Mouse (Mus musculus): ENCODE measurements around the gene Tmco4. TPM values are rescaled to one million over a fixed set of nuclear protein-coding genes. Genes with fewer than 3 reads are reported as not detected.

Gene Tmco4
- polyA plus RNA-seq, 1 experiment from 2014 or later = 3.0 TPM

GRCm38 (mm10) chr4:139079439-139079838 lies 106.8 kb downstream of the Tmco4 start:
- H3K9ac ChIP-seq (ENCODE audit: low read depth, low read length) = no peak overlapping the region
- no peak overlapping the region for H3K4me2 ChIP-seq
- H3K9me3 ChIP-seq (replicated peaks; ENCODE audit: control insufficient read depth, low read length) = no peaks in the 10 kb centered on the region
- no peak overlapping the region for H3K4me3 ChIP-seq (ENCODE audit: low read depth, low read length)
- no peak for ATAC-seq (replicated peaks; ENCODE audit: insufficient number of reproducible peaks, low FRiP score, low TSS enrichment)
- 77% methylated on average over 11 of the region's 11 CpGs for WGBS (ENCODE audit: insufficient replicate concordance)
- H3K36me3 ChIP-seq (ENCODE audit: control insufficient read depth, insufficient read depth, low read length) = no peaks in the 10 kb centered on the region
- peaks cover 12% of the 10 kb centered on the region; the same call in 1 of the 2 replicates for H3K4me1 ChIP-seq (ENCODE audit: control insufficient read depth, insufficient read depth, low read length)
- H3K27me3 ChIP-seq (ENCODE audit: control insufficient read depth, insufficient read depth, low read length) = peaks cover 45% of the 10 kb centered on the region
- no peak overlapping the region for H3K27ac ChIP-seq (ENCODE audit: low read depth, low read length)

GRCm38 (mm10) chr4:139080259-139080658 lies 107.6 kb downstream of the Tmco4 start:
- H3K9ac ChIP-seq (ENCODE audit: low read depth, low read length) = no peak overlapping the region
- H3K36me3 ChIP-seq (ENCODE audit: control insufficient read depth, insufficient read depth, low read length) = no peaks in the 10 kb centered on the region
- WGBS (ENCODE audit: insufficient replicate concordance) = 78% methylated on average over 7 of the region's 7 CpGs
- no peak overlapping the region for H3K27ac ChIP-seq (ENCODE audit: low read depth, low read length)
- no peaks in the 10 kb centered on the region for H3K9me3 ChIP-seq (replicated peaks; ENCODE audit: control insufficient read depth, low read length)
- peaks cover 4% of the 10 kb centered on the region; the same call in 1 of the 2 replicates for H3K4me1 ChIP-seq (ENCODE audit: control insufficient read depth, insufficient read depth, low read length)
- no peak for ATAC-seq (replicated peaks; ENCODE audit: insufficient number of reproducible peaks, low FRiP score, low TSS enrichment)
- no peak overlapping the region for H3K4me2 ChIP-seq
- no peak overlapping the region for H3K4me3 ChIP-seq (ENCODE audit: low read depth, low read length)
- H3K27me3 ChIP-seq (ENCODE audit: control insufficient read depth, insufficient read depth, low read length) = peaks cover 44% of the 10 kb centered on the region

- peaks cover 34% of the 10 kb centered on the region for H3K27me3 ChIP-seq (ENCODE audit: control insufficient read depth, insufficient read depth, low read length)
- no peaks in the 10 kb centered on the region; the same call in 1 of the 2 replicates for H3K4me1 ChIP-seq (ENCODE audit: control insufficient read depth, insufficient read depth, low read length)
- no peak overlapping the region for H3K27ac ChIP-seq (ENCODE audit: low read depth, low read length)
- no peak overlapping the region for H3K9ac ChIP-seq (ENCODE audit: low read depth, low read length)
- no peaks in the 10 kb centered on the region for H3K36me3 ChIP-seq (ENCODE audit: control insufficient read depth, insufficient read depth, low read length)
- H3K4me2 ChIP-seq = no peak overlapping the region
- H3K9me3 ChIP-seq (replicated peaks; ENCODE audit: control insufficient read depth, low read length) = no peaks in the 10 kb centered on the region
- H3K4me3 ChIP-seq (ENCODE audit: low read depth, low read length) = no peak overlapping the region
- 72% methylated on average over 18 of the region's 18 CpGs for WGBS (ENCODE audit: insufficient replicate concordance)
- no peak for ATAC-seq (replicated peaks; ENCODE audit: insufficient number of reproducible peaks, low FRiP score, low TSS enrichment)
These were observed 108.7 kb downstream of the Tmco4 start for GRCm38 (mm10) chr4:139081270-139081931.

GRCm38 (mm10) chr4:139082790-139083564 lies 110.3 kb downstream of the Tmco4 start:
- ATAC-seq (replicated peaks; ENCODE audit: insufficient number of reproducible peaks, low FRiP score, low TSS enrichment) = peak; percentile 25; the same call in 1 of the 2 replicates
- no peak overlapping the region for H3K4me2 ChIP-seq
- 41% methylated on average over 12 of the region's 12 CpGs for WGBS (ENCODE audit: insufficient replicate concordance)
- H3K36me3 ChIP-seq (ENCODE audit: control insufficient read depth, insufficient read depth, low read length) = no peaks in the 10 kb centered on the region
- no peaks in the 10 kb centered on the region; the same call in 1 of the 2 replicates for H3K4me1 ChIP-seq (ENCODE audit: control insufficient read depth, insufficient read depth, low read length)
- no peak overlapping the region for H3K4me3 ChIP-seq (ENCODE audit: low read depth, low read length)
- peaks cover 26% of the 10 kb centered on the region for H3K27me3 ChIP-seq (ENCODE audit: control insufficient read depth, insufficient read depth, low read length)
- H3K9ac ChIP-seq (ENCODE audit: low read depth, low read length) = no peak overlapping the region
- H3K9me3 ChIP-seq (replicated peaks; ENCODE audit: control insufficient read depth, low read length) = no peaks in the 10 kb centered on the region
- no peak overlapping the region for H3K27ac ChIP-seq (ENCODE audit: low read depth, low read length)

GRCm38 (mm10) chr4:139085337-139085736 lies 112.6 kb downstream of the Tmco4 start:
- H3K9me3 ChIP-seq (replicated peaks; ENCODE audit: control insufficient read depth, low read length) = no peaks in the 10 kb centered on the region
- WGBS (ENCODE audit: insufficient replicate concordance) = 60% methylated on average over 11 of the region's 11 CpGs
- peaks cover 46% of the 10 kb centered on the region for H3K27me3 ChIP-seq (ENCODE audit: control insufficient read depth, insufficient read depth, low read length)
- H3K4me2 ChIP-seq = no peak overlapping the region
- no peaks in the 10 kb centered on the region; the same call in 1 of the 2 replicates for H3K4me1 ChIP-seq (ENCODE audit: control insufficient read depth, insufficient read depth, low read length)
- no peak overlapping the region for H3K4me3 ChIP-seq (ENCODE audit: low read depth, low read length)
- H3K36me3 ChIP-seq (ENCODE audit: control insufficient read depth, insufficient read depth, low read length) = no peaks in the 10 kb centered on the region
- no peak overlapping the region for H3K9ac ChIP-seq (ENCODE audit: low read depth, low read length)
- no peak for ATAC-seq (replicated peaks; ENCODE audit: insufficient number of reproducible peaks, low FRiP score, low TSS enrichment)
- H3K27ac ChIP-seq (ENCODE audit: low read depth, low read length) = no peak overlapping the region

GRCm38 (mm10) chr4:139086037-139086436 lies 113.3 kb downstream of the Tmco4 start:
- Histone ChIP-seq H3K4me3 (ENCODE audit: low read depth, low read length) (no peak overlapping the region), H3K9me3 (replicated peaks; ENCODE audit: control insufficient read depth, low read length) (no peaks in the 10 kb centered on the region), H3K9ac (ENCODE audit: low read depth, low read length) (no peak overlapping the region), H3K4me1 (ENCODE audit: control insufficient read depth, insufficient read depth, low read length) (peaks cover 2% of the 10 kb centered on the region; the same call in 1 of the 2 replicates), H3K27ac (ENCODE audit: low read depth, low read length) (no peak overlapping the region), H3K4me2 (no peak overlapping the region), H3K27me3 (ENCODE audit: control insufficient read depth, insufficient read depth, low read length) (peaks cover 51% of the 10 kb centered on the region), H3K36me3 (ENCODE audit: control insufficient read depth, insufficient read depth, low read length) (no peaks in the 10 kb centered on the region)
- WGBS (ENCODE audit: insufficient replicate concordance) = 21% methylated on average over 5 of the region's 5 CpGs
- no peak for ATAC-seq (replicated peaks; ENCODE audit: insufficient number of reproducible peaks, low FRiP score, low TSS enrichment)

- no peak overlapping the region for H3K27ac ChIP-seq (ENCODE audit: low read depth, low read length)
- 65% methylated on average over 4 of the region's 4 CpGs for WGBS (ENCODE audit: insufficient replicate concordance)
- peaks cover 56% of the 10 kb centered on the region for H3K27me3 ChIP-seq (ENCODE audit: control insufficient read depth, insufficient read depth, low read length)
- no peak for ATAC-seq (replicated peaks; ENCODE audit: insufficient number of reproducible peaks, low FRiP score, low TSS enrichment)
- no peak overlapping the region for H3K4me2 ChIP-seq
- H3K4me3 ChIP-seq (ENCODE audit: low read depth, low read length) = no peak overlapping the region
- H3K36me3 ChIP-seq (ENCODE audit: control insufficient read depth, insufficient read depth, low read length) = no peaks in the 10 kb centered on the region
- H3K9ac ChIP-seq (ENCODE audit: low read depth, low read length) = no peak overlapping the region
- no peaks in the 10 kb centered on the region for H3K9me3 ChIP-seq (replicated peaks; ENCODE audit: control insufficient read depth, low read length)
- peaks cover 4% of the 10 kb centered on the region; the same call in 1 of the 2 replicates for H3K4me1 ChIP-seq (ENCODE audit: control insufficient read depth, insufficient read depth, low read length)
These were observed 114.3 kb downstream of the Tmco4 start for GRCm38 (mm10) chr4:139086984-139087383.

GRCm38 (mm10) chr4:139088982-139089671 lies 116.4 kb downstream of the Tmco4 start:
- Histone ChIP-seq H3K27me3 (ENCODE audit: control insufficient read depth, insufficient read depth, low read length) (peaks cover 72% of the 10 kb centered on the region), H3K4me2 (no peak overlapping the region), H3K9ac (ENCODE audit: low read depth, low read length) (no peak overlapping the region), H3K4me1 (ENCODE audit: control insufficient read depth, insufficient read depth, low read length) (peaks cover 5% of the 10 kb centered on the region; the same call in 1 of the 2 replicates), H3K36me3 (ENCODE audit: control insufficient read depth, insufficient read depth, low read length) (no peaks in the 10 kb centered on the region), H3K27ac (ENCODE audit: low read depth, low read length) (no peak overlapping the region), H3K9me3 (replicated peaks; ENCODE audit: control insufficient read depth, low read length) (no peaks in the 10 kb centered on the region), H3K4me3 (ENCODE audit: low read depth, low read length) (no peak overlapping the region)
- ATAC-seq (replicated peaks; ENCODE audit: insufficient number of reproducible peaks, low FRiP score, low TSS enrichment) = no peak
- 43% methylated on average over 9 of the region's 9 CpGs for WGBS (ENCODE audit: insufficient replicate concordance)
